Mouse (Mus musculus): Measurements from ENCODE around the gene Hdgfl3. TPM values are rescaled to one million over a fixed set of nuclear protein-coding genes. Genes with fewer than 3 reads are reported as not detected.
A peak's percentile ranks its signal among the peaks of the same experiment; 100 is the strongest.

Hdgfl3 gene
- total RNA-seq, 2 experiments from 2014 or later, result 3.7 to 4.3 TPM

DNA sequence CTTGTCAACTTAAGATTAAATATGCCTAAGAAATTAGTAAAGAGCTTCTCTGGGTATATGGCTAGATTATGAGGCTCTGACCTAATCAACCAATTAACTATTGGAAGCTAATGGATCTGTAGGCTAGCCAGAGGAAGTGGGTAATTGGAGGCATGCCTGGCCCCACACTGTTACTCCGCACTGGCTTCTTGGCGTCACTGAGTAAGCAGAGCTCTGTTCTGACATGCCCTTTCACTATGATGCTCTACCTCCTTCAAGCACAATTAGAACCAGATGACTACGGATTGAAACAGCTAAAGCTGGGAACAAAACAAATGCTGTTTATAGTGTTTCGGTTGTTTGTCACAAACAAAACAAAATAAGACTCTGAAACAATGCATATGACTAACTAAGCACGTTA is 16.0 kb downstream of the Hdgfl3 start:
- intact Hi-C loops (cut with DNase I; ENCODE audit: low total_unique reads), result no loop called here

DNA sequence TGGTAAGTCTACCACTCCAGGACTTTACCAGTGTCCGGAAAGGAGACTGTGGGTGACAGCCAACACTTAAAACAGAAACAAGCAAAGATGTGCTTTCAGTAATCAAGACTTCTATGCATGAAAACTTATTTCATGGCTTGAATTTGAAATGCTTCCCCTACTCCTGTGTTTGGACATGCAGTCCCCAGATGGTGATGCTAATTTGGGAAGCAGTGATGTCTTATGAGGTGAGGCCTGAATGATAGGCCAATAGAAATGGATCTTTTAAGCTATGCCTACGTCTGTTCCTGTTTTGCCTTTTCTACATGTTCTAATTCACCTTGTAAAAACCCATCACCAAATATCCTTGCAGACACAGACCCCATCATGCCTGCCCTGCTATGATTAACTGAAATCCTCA is 29.3 kb downstream of the Hdgfl3 start:
- intact Hi-C loops (cut with DNase I; ENCODE audit: low total_unique reads), result no loop called here
- no peak for DNase-seq

More for the DNA sequence above, 16.0 kb downstream of the Hdgfl3 start:
- no peak for DNase-seq

- intact Hi-C loops (cut with DNase I; ENCODE audit: low total_unique reads), result no loop called here
- no peak for DNase-seq
These were observed 30.2 kb downstream of the Hdgfl3 start for GRCm38 (mm10) chr7:81904094-81904493.

DNA sequence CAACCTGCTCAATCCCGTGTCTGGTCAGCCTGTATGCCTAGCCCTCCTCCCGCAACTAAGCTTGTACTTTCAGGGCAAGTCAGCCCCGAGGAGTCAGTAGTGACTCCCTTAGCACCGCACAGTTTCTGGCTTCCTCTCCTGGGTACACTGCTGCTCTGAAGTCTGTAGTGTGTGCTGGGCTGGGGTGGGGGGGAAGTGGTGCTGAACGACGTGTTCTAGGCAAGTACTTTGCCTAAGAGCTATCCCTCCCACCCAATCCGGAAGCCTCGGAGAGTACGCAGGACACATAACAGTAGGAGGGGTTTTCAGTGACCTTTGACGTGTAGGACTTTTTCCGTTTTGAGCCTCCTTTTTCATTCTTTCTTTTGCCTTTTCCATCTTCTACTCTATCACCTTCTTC is 34.9 kb downstream of the Hdgfl3 start:
- DNase-seq, result no peak
- intact Hi-C loops (cut with DNase I; ENCODE audit: low total_unique reads), result no loop called here

DNA sequence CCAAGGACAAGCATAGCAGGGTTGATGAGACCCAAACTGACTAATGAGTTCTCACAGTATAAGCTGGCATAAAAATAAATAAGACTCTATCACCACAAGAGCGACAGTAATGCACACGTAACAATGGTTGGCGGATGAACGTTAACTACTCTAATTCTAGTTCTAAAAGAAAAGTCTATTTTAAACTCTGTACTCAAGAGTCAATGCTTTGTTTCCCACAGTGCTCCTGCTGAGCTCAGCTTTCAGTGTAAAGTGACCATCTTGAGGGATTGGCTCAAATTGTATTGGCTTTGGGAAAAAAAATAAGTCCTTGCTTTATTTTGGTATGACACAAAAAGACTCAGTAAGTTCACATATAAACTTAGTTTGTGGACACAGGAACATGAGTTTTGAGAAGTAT is 49.1 kb downstream of the Hdgfl3 start:
- intact Hi-C loops (cut with DNase I; ENCODE audit: low total_unique reads), result no loop called here

GRCm38 (mm10) chr7:81881600-81881999 is 52.7 kb downstream of the Hdgfl3 start:
- no peak for DNase-seq
- intact Hi-C loops (cut with DNase I; ENCODE audit: low total_unique reads), result no loop called here

More for the DNA sequence above, 49.1 kb downstream of the Hdgfl3 start:
- no peak for DNase-seq

GRCm38 (mm10) chr7:81880797-81881196 is 53.5 kb downstream of the Hdgfl3 start:
- DNase-seq, result no peak
- intact Hi-C loops (cut with DNase I; ENCODE audit: low total_unique reads), result no loop called here

DNA sequence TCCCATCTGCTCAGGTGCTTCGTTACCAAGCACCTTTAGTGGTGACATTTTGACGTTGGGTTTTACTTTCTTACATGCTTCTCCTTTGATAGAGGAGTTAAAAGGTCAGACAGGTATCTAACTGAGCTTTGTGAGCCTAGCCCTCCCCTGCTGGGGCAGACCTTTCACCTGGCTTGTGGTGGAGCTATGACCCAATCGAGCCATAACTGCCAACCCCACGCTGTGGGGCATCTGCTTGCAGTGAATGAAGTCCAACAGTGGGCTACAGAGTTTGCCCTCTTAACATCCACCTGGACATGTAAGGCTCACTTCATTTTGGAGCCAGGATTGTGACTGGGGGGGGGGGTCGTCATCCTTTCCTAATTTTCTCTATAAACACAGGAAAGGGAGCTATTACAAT is 54.0 kb downstream of the Hdgfl3 start:
- intact Hi-C loops (cut with DNase I; ENCODE audit: low total_unique reads), result no loop called here
- no peak for DNase-seq

DNA sequence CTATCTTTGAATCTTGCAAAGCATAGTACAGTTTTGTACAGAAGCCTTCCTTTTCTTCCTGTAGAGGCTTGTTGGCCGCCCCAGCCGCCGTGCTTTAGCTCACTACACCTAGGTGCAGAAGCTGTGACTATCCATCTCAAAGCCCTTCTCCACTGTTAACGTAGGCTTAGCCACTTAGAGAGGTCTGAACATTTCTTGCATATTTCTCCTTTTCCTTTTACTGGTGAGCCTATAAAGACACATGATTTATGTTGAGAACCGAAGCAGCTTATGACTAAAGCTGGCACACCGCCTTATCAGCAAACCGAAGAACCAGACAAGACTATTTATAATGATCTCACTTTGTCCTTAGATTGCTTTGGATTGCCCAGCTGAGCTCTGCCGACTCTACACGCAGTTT is 58.9 kb downstream of the Hdgfl3 start:
- intact Hi-C loops (cut with DNase I; ENCODE audit: low total_unique reads), result no loop called here

GRCm38 (mm10) chr7:81874636-81875035 is 59.6 kb downstream of the Hdgfl3 start:
- no peak for DNase-seq
- intact Hi-C loops (cut with DNase I; ENCODE audit: low total_unique reads), result no loop called here

More for the DNA sequence above, 58.9 kb downstream of the Hdgfl3 start:
- no peak for DNase-seq

GRCm38 (mm10) chr7:81873807-81874206 is 60.5 kb downstream of the Hdgfl3 start:
- no peak for DNase-seq
- intact Hi-C loops (cut with DNase I; ENCODE audit: low total_unique reads), result no loop called here

- DNase-seq, result no peak
- intact Hi-C loops (cut with DNase I; ENCODE audit: low total_unique reads), result no loop called here
These were observed 61.7 kb downstream of the Hdgfl3 start for GRCm38 (mm10) chr7:81872493-81873013.

DNA sequence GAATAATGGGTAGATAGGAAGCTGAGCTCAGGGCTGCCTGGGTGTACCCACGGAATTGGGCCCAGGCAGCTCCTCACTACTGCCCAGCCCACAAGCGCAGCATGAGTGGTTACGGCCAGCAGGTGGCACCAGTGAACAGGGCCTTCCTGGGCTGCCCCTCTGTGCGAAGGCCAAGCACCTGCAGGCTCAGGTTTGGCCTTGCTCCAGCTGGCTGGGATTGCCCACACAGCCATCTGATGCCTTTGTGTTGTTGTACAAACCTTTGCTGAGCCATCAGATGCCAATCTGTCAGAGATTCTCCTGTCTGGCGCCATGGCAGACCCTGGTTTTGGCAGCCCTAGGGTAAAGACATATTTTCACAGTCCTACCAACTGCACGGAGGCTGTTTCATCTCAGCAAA is 66.1 kb downstream of the Hdgfl3 start:
- intact Hi-C loops (cut with DNase I; ENCODE audit: low total_unique reads), result no loop called here
- peak; percentile 74 for DNase-seq

GRCm38 (mm10) chr7:81867231-81867930 is 66.9 kb downstream of the Hdgfl3 start:
- no peak for DNase-seq
- intact Hi-C loops (cut with DNase I; ENCODE audit: low total_unique reads), result no loop called here

- intact Hi-C loops (cut with DNase I; ENCODE audit: low total_unique reads), result no loop called here
- no peak for DNase-seq
These were observed 68.3 kb downstream of the Hdgfl3 start for GRCm38 (mm10) chr7:81865937-81866336.

- intact Hi-C loops (cut with DNase I; ENCODE audit: low total_unique reads), result no loop called here
- no peak for DNase-seq
These were observed 69.7 kb downstream of the Hdgfl3 start for GRCm38 (mm10) chr7:81864552-81864951.

- intact Hi-C loops (cut with DNase I; ENCODE audit: low total_unique reads), result no loop called here
- DNase-seq, result peak; percentile 53
These were observed 71.4 kb downstream of the Hdgfl3 start for GRCm38 (mm10) chr7:81862587-81863583.

DNA sequence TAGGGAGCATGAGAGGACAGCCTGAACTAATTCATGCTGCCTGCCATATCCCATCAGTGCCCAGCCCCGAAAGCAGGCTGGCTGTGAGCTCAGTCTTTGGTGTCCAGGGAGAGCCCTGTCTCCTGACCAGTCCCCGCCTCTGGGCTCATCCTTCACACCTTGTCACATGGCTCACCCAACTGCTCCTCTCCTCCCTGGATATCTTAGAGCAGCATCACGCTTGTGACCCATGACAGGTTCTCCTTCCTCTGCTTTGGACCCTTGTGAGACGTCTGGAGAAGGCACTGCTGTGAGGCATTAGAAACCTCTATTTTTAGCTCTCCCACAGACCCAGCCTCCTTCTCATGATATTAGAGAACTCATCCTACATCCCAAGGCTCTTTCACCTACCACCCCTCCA is 72.4 kb downstream of the Hdgfl3 start:
- intact Hi-C loops (cut with DNase I; ENCODE audit: low total_unique reads), result no loop called here
- no peak for DNase-seq

GRCm38 (mm10) chr7:81861461-81861860 is 72.8 kb downstream of the Hdgfl3 start:
- no peak for DNase-seq
- intact Hi-C loops (cut with DNase I; ENCODE audit: low total_unique reads), result no loop called here

GRCm38 (mm10) chr7:81860996-81861395 is 73.3 kb downstream of the Hdgfl3 start:
- intact Hi-C loops (cut with DNase I; ENCODE audit: low total_unique reads), result no loop called here
- no peak for DNase-seq
